Mouse (Mus musculus): Measurements from ENCODE around the gene Ucp3.
A peak's percentile ranks its signal among the peaks of the same experiment; 100 is the strongest.
"Not testable (repeated sequence)": the region's sequence is repeated elsewhere in the genome, so short reads cannot be mapped to it uniquely, and the experiment has no call there.

The Ucp3 gene

GRCm38 (mm10) chr7:100474680-100475079 is 1.9 kb downstream of the Ucp3 start:
- DNase-seq = no peak

GRCm38 (mm10) chr7:100479100-100479822 is 6.5 kb downstream of the Ucp3 start:
- no peak for DNase-seq

GRCm38 (mm10) chr7:100479823-100480164 is 7.0 kb downstream of the Ucp3 start:
- no peak for DNase-seq

GRCm38 (mm10) chr7:100480175-100480574 is 7.4 kb downstream of the Ucp3 start:
- DNase-seq = no peak

GRCm38 (mm10) chr7:100482046-100482445 is 9.3 kb downstream of the Ucp3 start:
- DNase-seq = not testable (repeated sequence)

- DNase-seq = no peak
Measured at GRCm38 (mm10) chr7:100484493-100484892, 11.7 kb downstream of the Ucp3 start.

- DNase-seq = no peak
Measured at GRCm38 (mm10) chr7:100487301-100487700, 14.5 kb downstream of the Ucp3 start.

- DNase-seq = no peak
Measured at GRCm38 (mm10) chr7:100488474-100489048, 15.8 kb downstream of the Ucp3 start.

GRCm38 (mm10) chr7:100492391-100493116 is 19.8 kb downstream of the Ucp3 start:
- DNase-seq = peak; percentile 34 to 36

- DNase-seq = peak; percentile 99
Measured at GRCm38 (mm10) chr7:100493117-100493483, 20.3 kb downstream of the Ucp3 start, which contains the start of gene Ucp2. Ucp2 (plus strand) TSS chr7:100493337.

GRCm38 (mm10) chr7:100493484-100494414 is 21.0 kb downstream of the Ucp3 start:
- DNase-seq = peak; percentile 76

- peak; percentile 64 to 68 for DNase-seq
Measured at GRCm38 (mm10) chr7:100494415-100494831, 21.6 kb downstream of the Ucp3 start.

- DNase-seq = peak in 1 of 2 experiments; percentile 39
Measured at GRCm38 (mm10) chr7:100495042-100495441, 22.3 kb downstream of the Ucp3 start.

GRCm38 (mm10) chr7:100495581-100496251 is 22.9 kb downstream of the Ucp3 start:
- peak; percentile 86 to 90 for DNase-seq

GRCm38 (mm10) chr7:100496371-100496770 is 23.6 kb downstream of the Ucp3 start:
- no peak for DNase-seq

GRCm38 (mm10) chr7:100496791-100497190 is 24.0 kb downstream of the Ucp3 start:
- DNase-seq = no peak

- DNase-seq = no peak
Measured at GRCm38 (mm10) chr7:100497402-100497801, 24.6 kb downstream of the Ucp3 start.

- no peak for DNase-seq
Measured at GRCm38 (mm10) chr7:100497982-100498381, 25.2 kb downstream of the Ucp3 start.

GRCm38 (mm10) chr7:100499465-100499864 is 26.7 kb downstream of the Ucp3 start:
- no peak for DNase-seq

- peak in 1 of 2 experiments; percentile 32 for DNase-seq
Measured at GRCm38 (mm10) chr7:100500276-100500977, 27.6 kb downstream of the Ucp3 start.

GRCm38 (mm10) chr7:100501027-100501843 is 28.4 kb downstream of the Ucp3 start:
- peak; percentile 38 to 42 for DNase-seq
